Mouse (Mus musculus) common myeloid progenitor, adult 5-6 weeks (primary cell): Measurements from ENCODE around the gene Traf6. TPM values are rescaled to one million over a fixed set of nuclear protein-coding genes. Genes with fewer than 3 reads are reported as not detected.
A peak's percentile ranks its signal among the peaks of the same experiment; 100 is the strongest.

Experiments used
- ATAC-seq: replicated peaks from 2 replicates; pipeline ENCODE4 v1.8.0; 2016; ENCODE audit warnings: low read depth, mild to moderate bottlenecking, moderate TSS enrichment, inconsistent platforms; ENCODE audit not compliant: poor library complexity, severe bottlenecking
- total RNA-seq: library from RNA; stranded (forward); fragments of 200-1000, 187-1606 nt; gene quantifications from 2 replicates; pipeline ENCODE4 v1.2.3, GENCODE M21; 2017

Traf6 gene
- total RNA-seq, 1 experiment from 2014 or later = 21.4 TPM

GRCm38 (mm10) chr2:101693043-101693442, 14.8 kb downstream of the Traf6 start:
- ATAC-seq = no peak

- ATAC-seq = peak; percentile 74
These were observed 15.5 kb downstream of the Traf6 start for GRCm38 (mm10) chr2:101693577-101694215.

GRCm38 (mm10) chr2:101695584-101695983, 17.4 kb downstream of the Traf6 start:
- ATAC-seq = no peak

- ATAC-seq = 0 out of 2 replicates have a peak, but pooled peaks have one; percentile 30
These were observed 21.1 kb downstream of the Traf6 start for GRCm38 (mm10) chr2:101699284-101699683.

- ATAC-seq = no peak
These were observed 27.8 kb downstream of the Traf6 start for GRCm38 (mm10) chr2:101705941-101706485.

- ATAC-seq = no peak
These were observed 33.4 kb downstream of the Traf6 start for GRCm38 (mm10) chr2:101711608-101712007.

GRCm38 (mm10) chr2:101715650-101716323, 37.6 kb downstream of the Traf6 start:
- peak; percentile 87 for ATAC-seq

- no peak for ATAC-seq
These were observed 38.9 kb downstream of the Traf6 start for GRCm38 (mm10) chr2:101717162-101717561.

- no peak for ATAC-seq
These were observed 43.6 kb downstream of the Traf6 start for GRCm38 (mm10) chr2:101721835-101722234.

GRCm38 (mm10) chr2:101722370-101723332, 44.4 kb downstream of the Traf6 start:
- no peak for ATAC-seq

GRCm38 (mm10) chr2:101723333-101723881, 45.2 kb downstream of the Traf6 start:
- ATAC-seq = no peak

- ATAC-seq = no peak
These were observed 49.6 kb downstream of the Traf6 start for GRCm38 (mm10) chr2:101727787-101728186.

- no peak for ATAC-seq
These were observed 51.2 kb downstream of the Traf6 start for GRCm38 (mm10) chr2:101729472-101729871.

- no peak for ATAC-seq
These were observed 52.7 kb downstream of the Traf6 start for GRCm38 (mm10) chr2:101730972-101731371.

GRCm38 (mm10) chr2:101732777-101733210, 54.6 kb downstream of the Traf6 start:
- peak; percentile 95 for ATAC-seq

GRCm38 (mm10) chr2:101733564-101733963, 55.3 kb downstream of the Traf6 start:
- ATAC-seq = no peak

GRCm38 (mm10) chr2:101739914-101740313, 61.7 kb downstream of the Traf6 start:
- no peak for ATAC-seq

- ATAC-seq = no peak
These were observed 63.4 kb downstream of the Traf6 start for GRCm38 (mm10) chr2:101741653-101742052.

GRCm38 (mm10) chr2:101742072-101742860, 64.0 kb downstream of the Traf6 start:
- no peak for ATAC-seq
